Mouse (Mus musculus): Measurements from ENCODE around the gene Slc1a1.

- no peak for TF ChIP-seq CTCF (IDR thresholded peaks at IDR 0.05)
- TF ChIP-seq POLR2A (IDR thresholded peaks at IDR 0.05; ENCODE audit: insufficient read depth, low read depth, low read length): no peak
These were observed 35.5 kb downstream of the Slc1a1 start for GRCm38 (mm10) chr19:28870351-28870750.
